ENCODE assay signal across 8 mouse cellular contexts in genomic region chr14:20545529-20546331, GRCm38 (mm10). TPM values are rescaled to one million over a fixed set of nuclear protein-coding genes. Genes with fewer than 3 reads are reported as not detected.
DNase-seq lines count a peak whose midpoint lies in the region; ATAC-seq lines count a peak whose summit lies in the region.

No protein-coding gene starts in this region.

- H3K9ac ChIP-seq in hindbrain, embryonic 15.5 days, result peak overlapping the region; percentile 95

- DNase-seq in R1 (ENCODE audit: low read depth, low spot score), result peak; percentile 86
- DNase-seq in cerebellum, postnatal 25 days, result peak; percentile 84 to 88
- DNase-seq in frontal cortex, postnatal 25 days (ENCODE audit: low spot score in 2 of 2), result peak; percentile 62 to 73
- DNase-seq in left cerebral cortex, adult 18-20 months (ENCODE audit: low spot score in 2 of 2), result peak; percentile 76 to 85
- peak; percentile 88 for DNase-seq in right cerebral cortex, adult 18-20 months
- DNase-seq in urinary bladder, postnatal 10 days (ENCODE audit: low spot score), result peak; percentile 71

- peaks cover 23% of the 10 kb centered on the region for H3K4me1 ChIP-seq in hindbrain, embryonic 15.5 days (replicated peaks)

- H3K27ac ChIP-seq in hindbrain, embryonic 15.5 days (replicated peaks), result peak overlapping the region; percentile 98
- peak overlapping the region; percentile 66 for H3K27ac ChIP-seq in macrophage

- H3K27me3 ChIP-seq in hindbrain, embryonic 15.5 days, result no peaks in the 10 kb centered on the region

- peak; percentile 95 for ATAC-seq in hindbrain, embryonic 15.5 days (ENCODE audit: low FRiP score, low read depth)

- H3K9me3 ChIP-seq in hindbrain, embryonic 15.5 days, result no peaks in the 10 kb centered on the region

- peaks cover 23% of the 10 kb centered on the region for H3K36me3 ChIP-seq in hindbrain, embryonic 15.5 days
- peaks cover 4% of the 10 kb centered on the region; the same call in 1 of the 2 replicates for H3K36me3 ChIP-seq in macrophage (ENCODE audit: inconsistent target)

- H3K4me3 ChIP-seq in hindbrain, embryonic 15.5 days, result peak overlapping the region; percentile 97
- peak overlapping the region; percentile 79 for H3K4me3 ChIP-seq in macrophage (ENCODE audit: inconsistent target)

- WGBS in hindbrain, embryonic 15.5 days, result under 1% methylated on average over 60 of the region's 67 CpGs
- WGBS in macrophage (ENCODE audit: missing documents), result 1% methylated on average over 58 of the region's 67 CpGs

- H3K4me2 ChIP-seq in hindbrain, embryonic 15.5 days, result peak overlapping the region; percentile 66

- peaks cover 48% of the 10 kb centered on the region for H3K79me2 ChIP-seq in macrophage (ENCODE audit: inconsistent target)

RNA-seq across cellular contexts. Expression of gene Ppp3cb, which starts 0.6 kb away (rescaled TPM):
- polyA plus RNA-seq in hindbrain, embryonic 15.5 days (2015; fragmentation: Nextera tagmentation; extraction: Ambion mirVana), result 86.6 and 90.7 TPM in 2 replicates
- 100 to 1,000 TPM; 282 to 285 TPM for total RNA-seq in left cerebral cortex, adult 18-20 months (2021)
- total RNA-seq in macrophage (2018; cell fraction: chromatin; rRNA removed), result 100 to 1,000 TPM in 24 of 26 experiments, 10 to 100 TPM in 2; 82.8 to 235 (median 167) TPM
- 10 to 100 TPM; 34.3 to 57.4 (median 44.4) TPM for total RNA-seq in macrophage (2018; cell fraction: cytosol; rRNA removed)
- 100 to 1,000 TPM in 10 of 26 experiments, 10 to 100 TPM in 16; 70.2 to 157 (median 96.9) TPM for total RNA-seq in macrophage (2018; cell fraction: nucleus; rRNA removed)
- polyA plus RNA-seq in macrophage (2018), result 39.2 to 44.9 TPM (median 43.1 TPM) in 3 replicates

RNA-seq across cellular contexts. Expression of gene Mss51, which starts 49.0 kb away (rescaled TPM):
- polyA plus RNA-seq in hindbrain, embryonic 15.5 days (2015; fragmentation: Nextera tagmentation; extraction: Ambion mirVana), result 0.39 and 0.67 TPM in 2 replicates
- under 1 TPM; 0.72 to 0.96 TPM for total RNA-seq in left cerebral cortex, adult 18-20 months (2021)
- total RNA-seq in macrophage (2018; cell fraction: chromatin; rRNA removed), result 1 to 10 TPM; 1.9 to 6.5 (median 3.2) TPM
- under 1 TPM in 15 of 26 experiments, not detected in 11; 0.05 to 0.36 (median 0.13) TPM for total RNA-seq in macrophage (2018; cell fraction: cytosol; rRNA removed)
- 1 to 10 TPM; 2.3 to 5.6 (median 3.6) TPM for total RNA-seq in macrophage (2018; cell fraction: nucleus; rRNA removed)
- 0.57 TPM in 1 of 3 replicates, not detected in the others for polyA plus RNA-seq in macrophage (2018)

Comparison
In these comparisons a context has a peak if more than half of its experiments do, and no peak if none do; other contexts are left out.
1. Peak in every context shown above with its lines: DNase-seq, ATAC-seq, H3K4me3 ChIP-seq and H3K27ac ChIP-seq.